Comparison of ENCODE assay signal across 7 mouse cellular contexts in genomic region chr1:171503250-171503591, GRCm38 (mm10). TPM values are rescaled to one million over a fixed set of nuclear protein-coding genes. Genes with fewer than 3 reads are reported as not detected.
A peak's percentile ranks its signal among the peaks of the same experiment; 100 is the strongest.
DNase-seq lines count a peak whose midpoint lies in the region; ATAC-seq and TF ChIP-seq lines count a peak whose summit lies in the region.

Alyref2 (plus strand) TSS chr1:171503478.

- TF ChIP-seq CTCF in gastrocnemius, adult 2 months (IDR thresholded peaks at IDR 0.05): peak; percentile 89

- peaks cover 3% of the 10 kb centered on the region for H3K27me3 ChIP-seq in megakaryocyte, embryonic 14.5 days (replicated peaks)

- DNase-seq in adrenal gland, adult (ENCODE audit: inconsistent age in 2 of 2, low spot score in 1 of 2): peak; percentile 96 to 98
- DNase-seq in gastrocnemius, adult 2 months: peak; percentile 94
- peak; percentile 99 for DNase-seq in hindlimb bud, embryonic 11.5 days (ENCODE audit: extremely low spot score, low read depth, low spot score)
- peak; percentile 80 to 88 for DNase-seq in left cerebral cortex, adult 8-10 months (ENCODE audit: low spot score in 2 of 2)
- peak; percentile 92 for DNase-seq in right cerebral cortex, postnatal 4 days

- peak within 1 kb of the TSS; percentile 92 for H3K4me3 ChIP-seq in gastrocnemius, adult 2 months
- H3K4me3 ChIP-seq in megakaryocyte, embryonic 14.5 days (replicated peaks): peak within 1 kb of the TSS; percentile 98

- intact Hi-C loops in gastrocnemius, adult 2 months (cut with DNase I): loop anchor here (5.0 to 10.0 kb wide), 2 partner anchors 64 to 872 kb away; partner anchors contain the start of gene Pigm

- peak; percentile 65 for ATAC-seq in common myeloid progenitor, adult 5-6 weeks (replicated peaks; ENCODE audit: low read depth, poor library complexity, severe bottlenecking)

- no peaks in the 10 kb centered on the region for H3K36me3 ChIP-seq in megakaryocyte, embryonic 14.5 days (replicated peaks; ENCODE audit: low read length)

- no peaks in the 10 kb centered on the region for H3K9me3 ChIP-seq in megakaryocyte, embryonic 14.5 days

- H3K4me1 ChIP-seq in megakaryocyte, embryonic 14.5 days: peaks cover 43% of the 10 kb centered on the region

- H3K27ac ChIP-seq in gastrocnemius, adult 2 months: peak within 1 kb of the TSS; percentile 93

RNA-seq across cellular contexts. Expression of gene Alyref2, which starts in this region (rescaled TPM):
- 4.8 and 13.0 TPM in 2 replicates for total RNA-seq in common myeloid progenitor, adult 5-6 weeks (2017)
- 1 to 10 TPM; 1.3 to 1.7 TPM for total RNA-seq in gastrocnemius, adult 2 months (2021)
- 1 to 10 TPM; 4.2 to 6.5 (median 4.6) TPM for total RNA-seq in left cerebral cortex, adult 8-10 months (2022)
- polyA plus RNA-seq in megakaryocyte, embryonic 14.5 days (2012; ENCODE audit: insufficient read depth, low replicate concordance): 4.6 and 9.8 TPM in 2 replicates

Comparison
In these comparisons a context has a peak if more than half of its experiments do, and no peak if none do; other contexts are left out.
1. Peak in every context shown above with its lines: DNase-seq, ATAC-seq, H3K4me3 ChIP-seq and H3K27ac ChIP-seq.